Mouse (Mus musculus) cerebellum, adult 9-10 months (tissue): ENCODE measurements at regions not wholly inside any gene's neighbourhood (a gene's known extent, or its start where the extent isn't known, plus 50 kb on each side); places are given as distances from the start of the nearest gene placed in this dataset.
"Not testable (repeated sequence)": the region's sequence is repeated elsewhere in the genome, so short reads cannot be mapped to it uniquely, and the experiment has no call there.

Experiments
- DNase-seq: peaks from one replicate; pipeline ENCODE4 v3.0.0; 2022

DNA sequence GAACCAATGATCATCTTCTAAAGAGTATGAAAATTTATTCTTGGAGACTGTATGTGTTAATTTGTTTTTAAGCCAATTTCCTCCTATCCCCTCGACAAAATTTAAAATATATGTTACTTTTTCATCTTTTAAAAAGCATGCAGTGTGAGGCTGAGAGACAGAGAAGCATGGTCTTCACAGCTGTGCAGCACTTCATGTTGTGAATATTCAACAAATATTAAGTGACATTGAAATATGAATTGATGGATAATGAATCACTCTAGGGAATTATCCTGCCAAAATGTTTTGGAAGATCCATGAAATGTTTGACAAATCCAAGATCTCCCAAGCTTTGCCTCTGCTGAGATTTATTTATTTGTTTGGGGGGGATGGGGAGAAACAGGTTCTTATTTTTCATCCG lies 233.9 kb upstream of the Gm11146 start:
- DNase-seq, result no peak

GRCm38 (mm10) chr16:77827322-77828117 lies 225.6 kb upstream of the Gm11146 start:
- DNase-seq, result no peak

DNA sequence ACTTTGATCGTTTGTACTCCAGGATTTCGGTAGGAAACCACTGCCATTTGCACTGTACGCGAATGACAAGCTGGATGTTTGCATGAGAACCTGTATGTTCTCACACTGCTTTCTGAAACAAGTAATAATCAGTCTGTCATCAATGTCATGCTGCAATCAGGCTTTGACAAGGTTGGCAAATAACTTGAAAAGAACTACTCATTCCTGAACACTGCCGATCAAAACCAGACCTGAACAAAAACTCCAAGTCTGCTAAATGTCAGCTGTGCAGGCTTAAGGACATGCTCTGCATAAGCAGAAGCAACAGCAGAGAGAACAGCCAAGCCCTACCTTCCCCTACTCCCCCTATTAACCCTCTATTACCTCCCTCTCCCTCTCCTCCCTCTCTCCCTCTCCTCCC lies 197.8 kb upstream of the Gm11146 start:
- DNase-seq, result no peak

- DNase-seq, result no peak
Observed at GRCm38 (mm10) chr16:77796926-77797325, 195.0 kb upstream of the Gm11146 start.

- DNase-seq, result no peak
Observed at GRCm38 (mm10) chr16:77789652-77790051, 187.8 kb upstream of the Gm11146 start.

- DNase-seq, result no peak
Observed at GRCm38 (mm10) chr16:77789206-77789605, 187.3 kb upstream of the Gm11146 start.

- no peak for DNase-seq
Observed at GRCm38 (mm10) chr16:77788781-77789150, 186.9 kb upstream of the Gm11146 start.

DNA sequence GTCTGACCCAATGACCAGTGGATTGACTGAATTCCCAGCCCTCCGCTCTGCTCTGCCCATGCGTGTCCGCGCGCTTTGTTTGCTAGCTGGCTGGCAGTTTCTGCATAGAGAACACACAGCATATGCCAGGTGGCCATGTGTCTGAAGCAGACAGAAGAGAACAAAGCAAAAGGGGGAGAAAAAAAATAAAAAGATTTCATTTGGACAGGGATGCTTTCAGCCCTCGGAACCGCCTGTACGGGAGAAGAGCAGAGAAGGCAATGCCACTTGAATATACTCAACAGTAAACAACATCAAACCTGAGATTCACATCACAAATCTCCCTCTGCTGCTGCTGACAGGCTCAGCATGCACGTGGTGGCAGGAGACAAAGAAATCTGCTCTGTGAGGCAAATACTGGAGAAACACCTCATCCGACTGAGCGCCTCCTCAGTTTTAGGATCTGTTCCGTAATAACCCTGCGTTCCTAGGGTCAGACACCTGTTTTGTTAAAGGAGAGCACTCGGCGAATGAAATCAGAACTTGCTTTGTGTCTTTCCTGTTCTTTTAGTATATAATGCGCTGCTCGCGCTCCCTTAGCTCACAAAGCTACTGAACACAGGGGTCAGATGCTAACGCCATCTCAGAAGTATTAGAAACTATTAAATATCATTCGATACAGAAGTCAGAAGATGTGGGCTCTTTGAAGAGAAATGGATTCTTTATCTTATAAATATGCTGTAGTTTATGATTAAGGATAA lies 186.3 kb upstream of the Gm11146 start:
- peak; percentile 63 for DNase-seq

DNA sequence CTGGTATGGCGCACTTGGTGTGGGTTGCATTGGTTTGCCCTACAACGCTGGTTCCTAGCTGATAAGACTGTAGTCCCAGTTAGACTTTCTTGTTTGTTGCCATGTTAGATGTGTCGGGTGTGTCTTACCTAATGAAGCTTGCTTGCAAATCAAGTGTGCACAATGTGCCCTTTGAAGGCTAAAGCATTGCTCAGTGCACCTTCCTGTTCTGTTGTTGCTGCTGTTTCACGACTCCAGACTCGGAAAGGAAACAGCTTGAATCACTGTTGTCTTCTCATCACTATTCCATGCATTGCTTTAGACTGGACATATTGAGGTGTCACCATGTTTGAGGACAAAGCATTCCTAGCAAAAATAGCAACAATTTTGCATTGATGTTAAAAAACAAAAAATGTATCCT lies 185.1 kb upstream of the Gm11146 start:
- DNase-seq, result no peak

DNA sequence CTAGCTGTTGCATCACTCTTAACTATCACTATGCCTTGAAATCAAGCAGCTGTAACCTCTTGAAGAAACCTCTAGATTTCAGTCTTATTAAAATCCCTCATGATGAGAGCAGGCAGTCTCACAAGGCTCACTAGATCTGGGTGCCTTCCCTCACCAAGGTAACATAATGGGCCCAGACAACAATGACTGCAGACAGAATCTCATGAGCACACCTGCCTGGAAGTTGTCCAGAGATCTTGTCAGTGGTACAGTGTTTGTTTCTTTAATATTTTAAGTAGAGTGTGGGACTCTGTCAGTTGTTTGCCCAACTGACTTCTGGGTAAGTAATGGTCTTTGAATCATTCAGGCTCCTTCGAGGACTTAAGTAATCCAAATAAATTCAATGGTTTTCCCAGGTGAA lies 177.1 kb upstream of the Gm11146 start:
- DNase-seq, result no peak

- DNase-seq, result no peak
Observed at GRCm38 (mm10) chr16:77772075-77772474, 170.2 kb upstream of the Gm11146 start.

DNA sequence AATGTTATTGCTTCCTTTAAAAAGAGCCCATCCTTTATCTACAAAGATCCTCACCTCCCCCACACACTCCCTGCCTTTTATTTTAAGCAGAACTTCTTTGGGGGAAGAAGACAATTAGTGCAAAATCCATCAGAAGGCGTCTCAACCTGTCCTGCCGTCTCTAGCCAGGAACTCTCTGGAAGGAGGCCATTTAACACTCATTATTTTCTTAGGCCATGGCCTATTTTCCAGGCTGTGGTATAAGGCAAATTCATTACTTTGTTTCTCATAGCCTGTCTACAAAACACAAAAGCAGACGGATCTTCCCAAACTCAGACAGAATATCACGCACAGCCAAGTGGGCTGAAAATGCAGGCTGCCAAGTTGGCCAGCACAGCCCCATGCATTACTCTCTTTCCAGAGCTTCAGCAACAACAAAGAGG lies 159.0 kb upstream of the Gm11146 start:
- peak; percentile 27 for DNase-seq

DNA sequence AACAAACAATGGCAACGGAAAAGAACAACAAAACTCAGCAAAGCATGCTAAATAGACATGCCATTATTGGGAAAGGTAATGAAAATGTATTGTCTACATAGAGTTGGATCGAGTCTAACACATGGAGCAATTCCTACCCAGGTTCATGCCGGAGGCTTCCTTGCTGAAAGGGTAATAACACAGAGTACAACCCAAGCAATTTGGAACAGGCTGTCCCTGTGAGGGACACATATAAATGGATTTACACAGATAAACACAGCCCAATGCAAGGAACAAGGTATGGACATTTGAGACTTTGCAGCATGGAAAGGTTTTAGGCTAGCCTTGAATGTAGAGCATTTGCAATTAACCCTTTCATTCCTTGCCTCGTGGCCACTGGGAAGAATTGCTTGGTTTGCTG lies 158.6 kb upstream of the Gm11146 start:
- DNase-seq, result peak; percentile 13

- peak; percentile 37 for DNase-seq
Observed at GRCm38 (mm10) chr16:77759997-77760396, 158.1 kb upstream of the Gm11146 start.

- DNase-seq, result no peak
Observed at GRCm38 (mm10) chr16:77754882-77755281, 153.0 kb upstream of the Gm11146 start.

DNA sequence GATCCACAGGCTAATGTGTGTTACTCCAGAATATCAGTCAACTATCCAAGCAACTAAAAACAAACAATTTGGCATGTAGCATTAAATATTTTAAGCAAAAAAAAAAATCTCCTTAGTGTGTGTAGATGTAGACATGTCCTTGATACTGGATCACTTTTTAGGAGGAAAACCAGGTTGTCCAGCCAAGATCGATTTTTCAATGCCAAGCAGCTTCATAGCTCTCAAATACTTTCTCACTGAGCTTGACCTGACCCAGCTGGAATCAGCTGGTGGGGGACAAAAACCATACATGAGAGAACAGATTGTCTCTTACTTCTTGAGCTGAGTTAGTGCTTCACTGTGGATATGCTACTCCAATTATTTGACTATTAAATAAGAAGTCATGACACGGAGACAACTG lies 147.6 kb upstream of the Gm11146 start:
- DNase-seq, result no peak

- no peak for DNase-seq
Observed at GRCm38 (mm10) chr16:77743838-77744237, 141.9 kb upstream of the Gm11146 start.

- no peak for DNase-seq
Observed at GRCm38 (mm10) chr16:77738821-77739220, 136.9 kb upstream of the Gm11146 start.

DNA sequence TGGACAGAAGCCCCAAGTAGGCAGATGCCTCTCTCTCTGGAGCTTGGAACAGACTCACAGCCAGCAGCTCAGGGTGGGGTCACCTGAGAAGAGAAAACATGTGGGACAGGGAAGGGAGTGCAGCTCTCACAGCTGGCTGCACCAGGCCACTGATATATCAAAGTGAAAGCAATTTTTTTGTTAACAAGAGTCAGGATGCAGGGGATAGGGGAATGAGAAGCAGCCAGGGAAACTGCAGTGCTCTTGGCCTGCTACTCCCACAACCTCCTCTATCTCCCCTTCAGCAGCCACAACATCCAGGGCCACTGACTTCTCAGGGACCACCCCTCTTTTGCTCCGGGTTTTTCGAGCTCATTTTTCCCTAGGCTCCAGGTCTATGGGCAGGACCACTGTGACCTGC lies 117.5 kb upstream of the Gm11146 start:
- DNase-seq, result no peak

DNA sequence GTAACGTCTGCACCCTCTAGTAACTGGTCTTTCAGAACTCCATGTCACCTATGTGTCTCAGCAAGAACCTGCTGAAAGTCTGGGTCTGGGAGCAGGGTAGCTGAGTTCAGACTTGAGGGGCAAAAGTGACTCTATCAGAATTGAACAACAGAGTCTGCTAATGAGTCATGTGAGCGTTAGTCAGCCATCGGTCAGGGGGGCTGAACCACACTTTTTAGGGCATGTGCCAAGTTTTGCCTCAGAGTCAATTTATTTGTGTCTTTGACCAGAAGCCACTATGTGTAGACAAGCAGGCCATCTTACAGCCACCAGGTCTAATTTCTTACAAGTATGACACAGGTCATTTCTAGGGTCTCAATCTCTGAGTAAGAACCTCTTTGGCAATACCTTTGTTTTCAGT lies 115.9 kb upstream of the Gm11146 start:
- DNase-seq, result not testable (repeated sequence)

DNA sequence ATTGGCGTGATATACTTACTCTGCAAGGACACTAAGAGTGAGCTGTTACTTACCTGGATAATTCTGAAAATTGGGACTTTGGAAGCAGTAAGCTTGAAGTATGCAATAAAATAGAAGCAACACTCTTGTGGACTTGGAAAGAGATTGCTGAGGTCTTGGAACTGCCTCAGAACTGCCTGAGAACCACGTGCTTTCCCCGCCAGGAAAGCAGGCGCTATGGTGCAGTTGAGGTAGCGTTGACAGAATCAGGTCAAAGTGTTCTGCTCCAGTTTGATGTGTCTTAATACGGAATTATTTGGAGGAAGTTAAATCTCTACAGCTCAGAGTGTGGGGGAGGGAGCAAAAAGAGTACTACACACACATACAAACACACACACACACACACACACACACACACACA lies 102.8 kb upstream of the Gm11146 start:
- DNase-seq, result peak; percentile 15

GRCm38 (mm10) chr16:77695443-77695842 lies 93.5 kb upstream of the Gm11146 start:
- no peak for DNase-seq

DNA sequence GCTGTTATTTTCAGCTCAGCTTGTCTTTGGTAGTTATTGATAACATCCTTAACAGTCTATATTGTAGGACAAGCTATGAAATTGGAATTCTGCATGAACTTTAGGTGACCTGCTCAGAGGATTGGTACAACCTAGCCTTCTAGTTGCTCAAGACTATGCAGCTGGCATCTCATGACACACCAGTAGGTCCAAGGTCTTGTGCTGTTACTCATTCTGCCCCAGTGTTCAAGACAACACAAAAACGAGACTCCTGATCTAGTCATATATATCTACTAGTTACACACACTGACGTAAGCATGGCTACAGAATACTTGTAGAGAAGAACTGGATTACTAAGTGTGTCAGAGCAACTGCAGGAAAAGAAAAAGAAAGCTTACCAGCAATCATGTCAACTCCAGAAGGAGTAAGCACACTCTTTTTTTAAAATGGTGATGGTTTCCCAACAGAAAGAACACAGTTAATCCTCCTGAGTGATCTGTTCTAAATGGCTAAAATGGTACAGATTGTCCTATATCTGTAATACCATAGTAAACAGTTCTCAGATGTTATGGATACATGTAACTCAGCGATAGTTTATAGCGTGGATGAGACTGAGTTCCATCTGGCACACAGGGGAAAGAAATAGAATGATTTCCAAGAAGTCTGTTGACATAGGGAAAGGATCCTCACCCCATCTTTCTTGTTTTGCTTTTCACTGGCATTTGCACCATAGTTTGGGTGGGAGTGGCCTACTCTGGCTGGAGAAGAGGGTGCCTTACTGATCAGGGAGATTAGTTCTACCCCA lies 85.4 kb upstream of the Gm11146 start:
- DNase-seq, result no peak
